Mouse (Mus musculus): ENCODE data around the gene Plod2. TPM values are rescaled to one million over a fixed set of nuclear protein-coding genes. Genes with fewer than 3 reads are reported as not detected.

Gene Plod2
- not detected in 2 replicates for total RNA-seq (2015; ENCODE audit: low replicate concordance)
- not detected in 2 replicates for total RNA-seq (2017; ENCODE audit: low replicate concordance)

GRCm38 (mm10) chr9:92541977-92542561 lies at the start of gene Plod2:
Plod2 (plus strand) TSS chr9:92542223.
- ATAC-seq (replicated peaks; ENCODE audit: low FRiP score, poor library complexity, severe bottlenecking) = no peak

- no peak for ATAC-seq (replicated peaks; ENCODE audit: low FRiP score, poor library complexity, severe bottlenecking)
Observed at GRCm38 (mm10) chr9:92499710-92500410, 42.2 kb upstream of the Plod2 start.

- no peak for ATAC-seq (replicated peaks; ENCODE audit: low FRiP score, poor library complexity, severe bottlenecking)
Observed at GRCm38 (mm10) chr9:92504256-92504655, 37.8 kb upstream of the Plod2 start.

- no peak for ATAC-seq (replicated peaks; ENCODE audit: low FRiP score, poor library complexity, severe bottlenecking)
Observed at GRCm38 (mm10) chr9:92504889-92505288, 37.1 kb upstream of the Plod2 start.

- ATAC-seq (replicated peaks; ENCODE audit: low FRiP score, poor library complexity, severe bottlenecking) = no peak
Observed at GRCm38 (mm10) chr9:92511696-92512095, 30.3 kb upstream of the Plod2 start.

GRCm38 (mm10) chr9:92517036-92517435 lies 25.0 kb upstream of the Plod2 start:
- ATAC-seq (replicated peaks; ENCODE audit: low FRiP score, poor library complexity, severe bottlenecking) = no peak

- ATAC-seq (replicated peaks; ENCODE audit: low FRiP score, poor library complexity, severe bottlenecking) = no peak
Observed at GRCm38 (mm10) chr9:92520751-92521150, 21.3 kb upstream of the Plod2 start.

GRCm38 (mm10) chr9:92524506-92524905 lies 17.5 kb upstream of the Plod2 start:
- ATAC-seq (replicated peaks; ENCODE audit: low FRiP score, poor library complexity, severe bottlenecking) = no peak

GRCm38 (mm10) chr9:92530055-92530454 lies 12.0 kb upstream of the Plod2 start:
- ATAC-seq (replicated peaks; ENCODE audit: low FRiP score, poor library complexity, severe bottlenecking) = no peak

GRCm38 (mm10) chr9:92537735-92538134 lies 4.3 kb upstream of the Plod2 start:
- ATAC-seq (replicated peaks; ENCODE audit: low FRiP score, poor library complexity, severe bottlenecking) = no peak

- no peak for ATAC-seq (replicated peaks; ENCODE audit: low FRiP score, poor library complexity, severe bottlenecking)
Observed at GRCm38 (mm10) chr9:92538216-92538615, 3.8 kb upstream of the Plod2 start.

- ATAC-seq (replicated peaks; ENCODE audit: low FRiP score, poor library complexity, severe bottlenecking) = no peak
Observed at GRCm38 (mm10) chr9:92542591-92543416, 781 bp downstream of the Plod2 start.

- no peak for ATAC-seq (replicated peaks; ENCODE audit: low FRiP score, poor library complexity, severe bottlenecking)
Observed at GRCm38 (mm10) chr9:92544146-92544545, 2.1 kb downstream of the Plod2 start.

GRCm38 (mm10) chr9:92545021-92545420 lies 3.0 kb downstream of the Plod2 start:
- ATAC-seq (replicated peaks; ENCODE audit: low FRiP score, poor library complexity, severe bottlenecking) = no peak

GRCm38 (mm10) chr9:92546446-92546845 lies 4.4 kb downstream of the Plod2 start:
- no peak for ATAC-seq (replicated peaks; ENCODE audit: low FRiP score, poor library complexity, severe bottlenecking)

GRCm38 (mm10) chr9:92547106-92547505 lies 5.1 kb downstream of the Plod2 start:
- ATAC-seq (replicated peaks; ENCODE audit: low FRiP score, poor library complexity, severe bottlenecking) = no peak

GRCm38 (mm10) chr9:92547821-92548220 lies 5.8 kb downstream of the Plod2 start:
- ATAC-seq (replicated peaks; ENCODE audit: low FRiP score, poor library complexity, severe bottlenecking) = no peak

GRCm38 (mm10) chr9:92548603-92549002 lies 6.6 kb downstream of the Plod2 start:
- no peak for ATAC-seq (replicated peaks; ENCODE audit: low FRiP score, poor library complexity, severe bottlenecking)

GRCm38 (mm10) chr9:92549811-92550490 lies 7.9 kb downstream of the Plod2 start:
- no peak for ATAC-seq (replicated peaks; ENCODE audit: low FRiP score, poor library complexity, severe bottlenecking)

- ATAC-seq (replicated peaks; ENCODE audit: low FRiP score, poor library complexity, severe bottlenecking) = no peak
Observed at GRCm38 (mm10) chr9:92550981-92551380, 9.0 kb downstream of the Plod2 start.

Data from erythroblast, adult 5-6 weeks (primary cell).